Mouse (Mus musculus): ENCODE measurements around the gene Jade2.

- TF ChIP-seq POLR2A (IDR thresholded peaks at IDR 0.05; ENCODE audit: borderline replicate concordance, insufficient read depth, low read length) (no peak), CTCF (IDR thresholded peaks at IDR 0.05; ENCODE audit: borderline replicate concordance, insufficient read depth, low read depth, low read length) (no peak)
Measured at GRCm38 (mm10) chr11:51848324-51848723, 9.1 kb downstream of the Jade2 start.

Data from cerebellum, adult 2 months (tissue).